Mouse (Mus musculus) urinary bladder, adult 2 months (tissue): ENCODE measurements around the gene Tnnt1. TPM values are rescaled to one million over a fixed set of nuclear protein-coding genes. Genes with fewer than 3 reads are reported as not detected.

Experiments used
- DNase-seq: peaks from one replicate; pipeline ENCODE4 v3.0.0; 2022; ENCODE audit warnings: low spot score
- polyA plus RNA-seq: library from polyadenylated mRNA; depleted of rRNA; stranded (reverse); fragments of >200 nt; gene quantifications from 2 replicates; pipeline ENCODE4 v1.2.3, GENCODE M21; 2012

Gene Tnnt1
- polyA plus RNA-seq, 1 experiment, result 7.5 TPM

GRCm38 (mm10) chr7:4497271-4497903 is 18.8 kb downstream of the Tnnt1 start:
- no peak for DNase-seq

GRCm38 (mm10) chr7:4496468-4496867 is 19.7 kb downstream of the Tnnt1 start:
- no peak for DNase-seq

GRCm38 (mm10) chr7:4493991-4494390 is 22.2 kb downstream of the Tnnt1 start:
- no peak for DNase-seq

GRCm38 (mm10) chr7:4492284-4493224 is 23.6 kb downstream of the Tnnt1 start:
- no peak for DNase-seq

- DNase-seq, result no peak
These were observed 24.9 kb downstream of the Tnnt1 start for GRCm38 (mm10) chr7:4491308-4491707.

GRCm38 (mm10) chr7:4482281-4482680 is 33.9 kb downstream of the Tnnt1 start:
- DNase-seq, result no peak

- no peak for DNase-seq
These were observed 36.5 kb downstream of the Tnnt1 start for GRCm38 (mm10) chr7:4479674-4480073.

- no peak for DNase-seq
These were observed 37.3 kb downstream of the Tnnt1 start for GRCm38 (mm10) chr7:4478796-4479291.

- peak; percentile 53 for DNase-seq
These were observed 38.0 kb downstream of the Tnnt1 start for GRCm38 (mm10) chr7:4478021-4478795.

GRCm38 (mm10) chr7:4473940-4474339 is 42.2 kb downstream of the Tnnt1 start:
- no peak for DNase-seq

GRCm38 (mm10) chr7:4471179-4471555 is 45.0 kb downstream of the Tnnt1 start:
- DNase-seq, result peak; percentile 68

- DNase-seq, result no peak
These were observed 45.7 kb downstream of the Tnnt1 start for GRCm38 (mm10) chr7:4470275-4471178.

- no peak for DNase-seq
These were observed 48.4 kb downstream of the Tnnt1 start for GRCm38 (mm10) chr7:4467801-4468200.

GRCm38 (mm10) chr7:4464194-4464824 is 51.9 kb downstream of the Tnnt1 start:
- DNase-seq, result peak; percentile 55

GRCm38 (mm10) chr7:4460576-4461434 is 55.4 kb downstream of the Tnnt1 start, which contains the start of gene Eps8l1:
TSS of gene Eps8l1 (plus strand) at chr7:4460674.
- DNase-seq, result no peak
